Mouse (Mus musculus): ENCODE measurements around the gene Prkcz. TPM values are rescaled to one million over a fixed set of nuclear protein-coding genes. Genes with fewer than 3 reads are reported as not detected.
A peak's percentile ranks its signal among the peaks of the same experiment; 100 is the strongest.

Gene Prkcz
- polyA plus RNA-seq, 1 experiment from 2014 or later = 9.9 TPM

DNA sequence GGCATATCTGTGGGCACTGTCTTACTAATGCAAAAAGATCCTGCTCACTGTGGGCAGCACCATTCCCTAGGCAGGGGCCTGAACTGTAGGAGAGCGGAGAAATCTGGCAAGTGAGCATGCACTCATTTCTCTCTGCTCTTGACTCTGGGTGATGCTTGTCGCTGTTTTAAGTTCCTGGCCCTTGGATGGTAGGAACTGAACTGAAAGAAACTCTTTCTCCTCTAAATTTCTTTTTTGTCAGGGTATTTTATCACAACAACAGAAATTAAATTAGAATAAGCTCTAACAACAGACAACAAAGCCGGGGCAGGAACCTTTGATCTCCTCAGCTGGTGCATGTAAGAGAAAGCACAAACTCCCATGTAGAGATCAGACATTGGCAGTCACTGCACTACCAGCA, 46.1 kb downstream of the Prkcz start:
- DNase-seq (ENCODE audit: low spot score) = no peak

DNA sequence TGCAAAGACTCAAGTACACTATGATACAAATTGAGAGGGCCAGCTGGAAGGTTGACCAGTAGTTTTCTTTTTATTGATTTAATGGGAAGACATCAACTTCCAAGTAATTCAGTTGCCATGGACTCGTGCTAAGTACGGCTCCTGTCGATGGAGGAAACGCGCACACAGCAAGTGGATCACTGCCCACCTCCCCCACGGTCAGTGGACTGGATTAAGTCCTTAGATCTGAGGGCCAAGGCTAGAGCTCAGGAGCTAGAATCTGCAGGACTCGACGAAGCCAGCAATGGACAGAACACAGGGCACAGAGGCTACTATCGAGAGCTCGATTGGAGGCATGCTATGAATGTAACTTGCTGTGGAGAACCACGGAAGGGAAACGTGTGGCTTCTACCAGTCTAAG, 52.5 kb downstream of the Prkcz start:
- no peak for DNase-seq (ENCODE audit: low spot score)

- peak; percentile 45 for DNase-seq (ENCODE audit: low spot score)
Observed at GRCm38 (mm10) chr4:155308068-155308467, 53.1 kb downstream of the Prkcz start.

GRCm38 (mm10) chr4:155307591-155307990, 53.6 kb downstream of the Prkcz start:
- DNase-seq (ENCODE audit: low spot score) = no peak

DNA sequence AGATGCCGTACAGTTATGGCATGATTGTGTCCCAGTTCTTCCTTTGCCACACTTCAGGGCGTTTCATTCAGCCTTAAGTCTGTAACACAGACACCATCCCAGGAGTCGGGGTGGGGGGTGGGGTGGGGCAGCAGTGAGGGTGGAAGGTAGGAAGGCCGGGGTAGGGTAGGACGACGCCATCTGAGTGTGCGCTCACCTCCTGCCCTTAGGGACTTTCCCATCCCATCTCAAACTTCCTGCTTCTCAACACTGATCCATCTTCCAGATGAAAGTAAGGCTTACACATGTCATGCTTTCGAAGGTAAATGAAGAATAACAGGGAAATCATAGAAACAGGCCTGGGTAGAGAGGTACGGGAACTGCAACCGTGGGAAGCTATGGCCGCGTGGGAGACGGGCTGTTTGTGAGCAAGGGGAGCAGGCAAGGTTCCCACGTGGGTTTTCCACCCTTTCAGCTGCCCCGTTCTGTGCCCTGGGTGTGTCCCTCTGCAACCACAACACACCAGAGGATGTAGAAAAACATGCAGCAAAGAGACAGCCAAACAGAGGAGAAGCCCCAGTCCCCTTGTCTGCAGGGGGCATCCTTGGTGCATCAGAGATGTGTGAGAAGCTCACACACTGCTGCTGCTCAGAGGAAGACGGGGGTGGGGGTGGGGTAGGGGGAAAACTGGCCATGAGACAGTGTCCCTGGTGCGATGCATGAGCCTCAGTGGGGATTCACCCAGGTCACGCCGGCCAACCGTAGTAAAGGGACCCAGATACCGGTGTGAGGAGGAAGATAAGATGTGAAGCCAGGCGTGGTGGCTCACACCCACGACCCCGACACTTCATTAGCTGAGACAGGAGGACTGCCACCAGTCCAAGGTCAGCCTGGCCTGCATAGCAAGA, 54.6 kb downstream of the Prkcz start:
- no peak for DNase-seq (ENCODE audit: low spot score)

GRCm38 (mm10) chr4:155305531-155306031, 55.6 kb downstream of the Prkcz start:
- no peak for DNase-seq (ENCODE audit: low spot score)

DNA sequence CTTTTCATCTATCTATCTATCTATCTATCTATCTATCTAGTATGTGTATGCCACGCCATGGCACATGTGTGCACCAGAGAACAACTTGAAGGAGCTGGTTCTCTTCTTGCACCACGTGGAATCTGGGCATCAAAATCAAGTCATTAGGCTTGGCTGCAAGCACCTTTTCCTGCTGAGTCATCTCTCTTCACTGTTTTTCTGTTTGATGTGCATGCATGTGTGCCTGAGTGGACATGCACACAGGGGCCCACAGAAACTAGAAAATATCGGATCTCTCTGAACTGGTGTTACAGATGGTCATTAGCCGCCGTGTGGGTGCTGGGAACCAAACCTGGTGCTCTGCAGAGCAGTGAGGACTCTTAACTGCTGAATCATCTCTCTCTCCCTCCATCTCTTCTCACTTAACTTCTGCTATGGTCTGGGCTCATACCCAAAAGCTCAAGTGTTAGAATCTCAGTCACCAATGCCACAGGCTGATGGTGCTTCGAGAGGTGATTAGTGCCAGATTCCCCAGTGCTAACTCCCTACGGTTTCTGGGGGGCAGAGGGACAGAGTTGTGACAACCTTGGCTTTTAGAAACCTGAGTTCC, 56.6 kb downstream of the Prkcz start:
- DNase-seq (ENCODE audit: low spot score) = no peak

GRCm38 (mm10) chr4:155301965-155302364, 59.2 kb downstream of the Prkcz start:
- DNase-seq (ENCODE audit: low spot score) = no peak

GRCm38 (mm10) chr4:155301098-155301447, 60.1 kb downstream of the Prkcz start:
- DNase-seq (ENCODE audit: low spot score) = no peak

- DNase-seq (ENCODE audit: low spot score) = no peak
Observed at GRCm38 (mm10) chr4:155300421-155301097, 60.6 kb downstream of the Prkcz start.

DNA sequence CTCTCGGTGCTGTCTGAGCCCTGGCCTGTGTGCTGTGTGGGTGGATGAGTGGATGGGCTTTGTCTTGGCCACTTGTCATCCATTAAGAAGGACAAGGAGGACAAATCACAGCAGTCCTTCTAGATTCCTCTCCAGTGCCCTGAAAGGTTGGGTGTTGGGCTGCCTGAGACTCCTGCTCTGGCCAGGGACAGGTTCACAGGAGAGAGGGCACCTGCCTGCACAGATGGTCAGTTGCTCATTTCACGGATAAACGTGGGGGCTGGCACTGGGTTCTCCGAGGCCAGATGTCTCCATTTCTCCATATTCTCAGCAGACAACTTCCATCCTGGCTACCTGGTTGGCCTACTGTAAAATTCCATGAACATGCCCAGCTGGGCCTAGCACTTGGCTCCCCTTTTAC, 62.3 kb downstream of the Prkcz start:
- DNase-seq (ENCODE audit: low spot score) = no peak

DNA sequence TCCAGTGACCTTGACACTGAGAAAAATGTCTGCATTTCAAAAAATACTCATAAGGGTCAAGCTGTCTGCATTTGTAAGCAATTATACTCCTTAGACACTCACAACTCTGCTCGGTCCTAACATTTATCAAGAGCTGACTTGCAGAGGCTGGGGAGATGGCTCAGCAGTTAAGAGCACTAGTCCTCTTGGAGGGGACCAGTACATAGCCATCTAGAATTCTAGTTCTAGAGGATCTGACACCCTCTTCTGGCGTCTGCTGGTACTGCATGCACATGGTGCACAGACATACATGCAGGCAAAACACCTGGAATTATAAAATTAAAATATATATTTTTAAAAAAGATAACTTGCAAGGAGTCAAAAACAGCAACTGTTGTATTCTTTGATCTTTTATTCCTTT, 64.1 kb downstream of the Prkcz start:
- DNase-seq (ENCODE audit: low spot score) = peak; percentile 38

DNA sequence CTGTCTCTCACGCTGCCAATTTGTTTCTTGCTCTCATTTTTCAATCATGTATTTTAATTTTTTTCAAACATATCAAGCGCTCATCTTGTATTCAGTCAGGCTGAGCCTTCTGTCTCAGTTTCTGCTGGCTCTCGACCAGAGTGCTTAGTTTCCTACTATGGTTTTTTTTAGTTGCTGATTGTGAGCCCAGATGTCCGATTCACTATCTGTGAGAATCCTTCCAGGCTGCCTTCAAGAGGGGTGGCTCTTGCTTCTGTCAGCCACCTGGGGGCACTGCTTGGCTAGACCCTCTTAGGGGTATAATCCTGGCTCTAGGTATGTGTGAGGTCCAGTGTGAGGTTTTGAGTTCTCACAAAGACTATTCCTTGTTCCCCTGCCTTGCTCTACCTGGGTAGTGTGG, 65.2 kb downstream of the Prkcz start:
- DNase-seq (ENCODE audit: low spot score) = no peak

DNA sequence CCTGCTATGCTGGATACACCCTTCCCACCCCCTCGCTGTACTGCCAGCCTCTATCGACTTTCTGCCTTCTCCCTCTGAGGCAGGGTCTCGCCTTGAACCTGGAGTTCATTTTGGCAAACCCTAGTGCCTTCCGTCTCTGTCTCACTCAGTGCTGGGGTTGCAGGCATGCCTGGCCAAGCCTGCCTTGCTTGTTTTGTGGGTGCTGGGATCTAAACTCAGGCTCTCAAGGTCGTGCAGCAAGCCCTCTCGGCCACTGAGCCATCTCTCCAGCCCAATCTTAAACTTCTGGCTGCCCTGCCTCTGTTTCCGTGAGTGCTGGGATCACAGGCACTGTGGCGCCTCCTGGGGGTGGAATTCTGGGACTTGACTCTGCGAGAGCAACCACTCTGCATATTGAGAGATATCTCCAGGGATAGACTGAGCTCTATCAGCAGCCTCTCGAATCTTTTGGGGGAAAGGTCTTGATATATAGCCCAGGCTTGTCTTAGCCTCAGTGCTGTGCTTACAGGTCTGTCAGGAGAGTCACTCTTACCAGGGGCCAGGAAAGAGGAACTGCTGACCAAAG, 66.1 kb downstream of the Prkcz start:
- DNase-seq (ENCODE audit: low spot score) = no peak

DNA sequence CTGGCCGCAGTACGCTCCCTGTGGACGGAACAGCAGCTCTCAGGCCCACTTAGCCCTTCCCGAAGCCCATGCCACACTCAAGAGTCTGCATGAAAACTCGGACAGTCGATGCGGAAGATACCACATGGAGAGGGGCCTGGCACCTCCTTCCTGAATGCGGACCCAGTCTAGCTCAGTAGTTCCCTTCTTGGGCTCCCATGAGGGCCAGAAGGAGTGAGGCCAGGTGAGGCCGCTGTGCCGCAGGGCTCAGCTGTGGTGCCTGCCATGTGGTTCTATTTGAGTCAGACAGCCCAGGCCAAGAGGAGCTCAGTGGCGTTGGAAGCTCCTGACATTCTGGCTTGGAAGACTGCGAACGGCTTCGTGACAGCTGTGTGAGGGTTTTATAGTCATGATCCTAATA, 66.8 kb downstream of the Prkcz start:
- no peak for DNase-seq (ENCODE audit: low spot score)

GRCm38 (mm10) chr4:155292863-155293262, 68.3 kb downstream of the Prkcz start:
- no peak for DNase-seq (ENCODE audit: low spot score)

- no peak for DNase-seq (ENCODE audit: low spot score)
Observed at GRCm38 (mm10) chr4:155290045-155290444, 71.1 kb downstream of the Prkcz start.

DNA sequence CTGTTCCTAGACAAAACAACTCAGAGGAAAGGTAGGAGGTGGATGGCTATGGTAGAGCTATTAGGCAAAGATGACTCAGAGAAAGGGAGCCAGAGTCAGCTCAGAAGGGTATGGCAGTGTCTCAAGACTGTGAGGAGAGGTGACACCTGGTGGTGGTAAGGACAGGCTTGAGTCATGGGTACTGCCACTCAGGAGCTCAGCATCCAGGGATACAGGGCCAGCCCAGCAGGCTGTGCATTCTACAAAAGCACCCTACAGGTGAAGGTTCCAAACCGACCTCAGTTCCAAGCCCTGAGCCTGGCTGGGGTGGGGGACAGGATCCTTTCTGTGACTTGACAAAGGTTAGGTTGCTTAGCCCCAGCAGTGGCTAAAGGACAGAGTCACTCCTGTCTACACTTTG, 72.6 kb downstream of the Prkcz start:
- DNase-seq (ENCODE audit: low spot score) = no peak

- DNase-seq (ENCODE audit: low spot score) = no peak
Observed at GRCm38 (mm10) chr4:155287713-155288112, 73.4 kb downstream of the Prkcz start.

GRCm38 (mm10) chr4:155286090-155286489, 75.1 kb downstream of the Prkcz start:
- DNase-seq (ENCODE audit: low spot score) = no peak

GRCm38 (mm10) chr4:155284521-155285379, 76.4 kb downstream of the Prkcz start:
- DNase-seq (ENCODE audit: low spot score) = no peak

Measured in thymus, postnatal 0 days (tissue).